Mouse (Mus musculus): ENCODE measurements at regions not wholly inside any gene's neighbourhood (a gene's known extent, or its start where the extent isn't known, plus 50 kb on each side); places are given as distances from the start of the nearest gene placed in this dataset.

GRCm38 (mm10) chr16:42681196-42681595 is 194.5 kb upstream of the Zbtb20 start:
- DNase-seq (ENCODE audit: low spot score), result no peak

DNA sequence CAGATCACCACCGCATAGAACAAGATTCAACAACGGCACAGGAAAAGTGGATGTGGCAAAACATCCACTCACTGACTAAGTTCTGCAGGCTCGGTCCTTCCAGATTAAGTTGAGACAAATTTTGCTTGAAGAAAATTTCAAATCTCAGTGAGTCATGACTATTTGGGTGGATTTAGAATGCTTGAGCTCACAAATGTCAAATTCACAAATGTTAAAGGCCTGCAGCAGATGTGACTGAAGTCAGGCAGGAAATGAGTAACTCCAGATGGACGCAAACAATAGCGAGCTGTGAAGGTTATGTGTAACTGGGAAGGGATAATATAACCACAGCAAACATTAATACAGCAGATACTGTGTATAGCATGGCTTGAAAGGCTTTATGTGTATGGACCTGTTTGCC is 198.5 kb upstream of the Zbtb20 start:
- no peak for DNase-seq (ENCODE audit: low spot score)

DNA sequence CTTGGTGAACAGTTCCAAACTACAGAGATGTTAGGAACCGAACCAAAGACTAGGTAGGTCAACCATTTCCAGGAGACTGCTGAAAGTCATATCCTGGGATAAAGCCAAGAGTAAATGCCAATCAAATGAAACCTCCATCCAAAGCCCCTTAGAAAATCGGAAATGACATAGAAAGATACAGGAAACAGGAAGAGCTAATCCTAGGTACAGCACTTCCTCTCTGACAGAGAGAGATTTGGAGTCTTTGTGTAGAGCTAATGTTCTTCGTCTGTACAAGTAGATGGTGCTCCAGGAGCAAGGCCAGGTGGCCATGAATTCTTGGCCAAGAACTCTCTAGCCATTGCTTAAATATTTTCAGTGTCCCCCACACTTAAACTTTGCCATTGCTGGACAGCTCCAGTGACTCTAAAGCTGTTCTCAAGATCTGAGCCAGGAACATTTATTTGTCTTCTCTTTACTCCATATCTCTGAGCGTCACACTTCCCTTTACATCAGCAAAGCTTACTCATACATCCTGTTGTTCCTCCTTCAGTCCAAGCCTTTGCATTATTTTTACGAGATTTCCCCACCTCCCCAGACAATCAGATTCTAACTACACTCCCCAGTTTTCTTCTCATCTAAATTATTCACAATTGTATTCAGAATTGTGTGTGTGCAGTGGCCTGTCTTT is 199.1 kb upstream of the Zbtb20 start:
- DNase-seq (ENCODE audit: low spot score), result peak; percentile 11

- no peak for DNase-seq (ENCODE audit: low spot score)
These were observed 200.7 kb upstream of the Zbtb20 start for GRCm38 (mm10) chr16:42675031-42675430.

DNA sequence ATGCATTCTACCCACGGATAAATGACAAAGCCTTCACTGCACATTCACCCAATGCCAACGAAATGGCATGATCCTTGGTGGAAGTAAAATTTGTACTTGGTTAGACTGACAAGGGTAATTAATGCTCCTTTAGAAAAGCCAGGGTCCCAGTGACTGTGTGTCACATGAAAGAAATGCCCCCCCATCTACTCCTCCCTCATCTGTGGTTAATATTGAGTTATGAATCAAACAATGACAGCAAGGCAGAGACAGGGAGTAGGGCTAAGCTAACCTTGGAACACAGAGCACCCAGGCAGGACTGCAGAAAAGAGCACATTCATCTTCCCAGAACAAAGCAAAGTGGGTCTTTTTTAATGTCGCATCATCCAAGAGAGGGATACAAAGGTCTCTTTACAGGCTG is 209.1 kb upstream of the Zbtb20 start:
- DNase-seq (ENCODE audit: low spot score), result no peak

DNA sequence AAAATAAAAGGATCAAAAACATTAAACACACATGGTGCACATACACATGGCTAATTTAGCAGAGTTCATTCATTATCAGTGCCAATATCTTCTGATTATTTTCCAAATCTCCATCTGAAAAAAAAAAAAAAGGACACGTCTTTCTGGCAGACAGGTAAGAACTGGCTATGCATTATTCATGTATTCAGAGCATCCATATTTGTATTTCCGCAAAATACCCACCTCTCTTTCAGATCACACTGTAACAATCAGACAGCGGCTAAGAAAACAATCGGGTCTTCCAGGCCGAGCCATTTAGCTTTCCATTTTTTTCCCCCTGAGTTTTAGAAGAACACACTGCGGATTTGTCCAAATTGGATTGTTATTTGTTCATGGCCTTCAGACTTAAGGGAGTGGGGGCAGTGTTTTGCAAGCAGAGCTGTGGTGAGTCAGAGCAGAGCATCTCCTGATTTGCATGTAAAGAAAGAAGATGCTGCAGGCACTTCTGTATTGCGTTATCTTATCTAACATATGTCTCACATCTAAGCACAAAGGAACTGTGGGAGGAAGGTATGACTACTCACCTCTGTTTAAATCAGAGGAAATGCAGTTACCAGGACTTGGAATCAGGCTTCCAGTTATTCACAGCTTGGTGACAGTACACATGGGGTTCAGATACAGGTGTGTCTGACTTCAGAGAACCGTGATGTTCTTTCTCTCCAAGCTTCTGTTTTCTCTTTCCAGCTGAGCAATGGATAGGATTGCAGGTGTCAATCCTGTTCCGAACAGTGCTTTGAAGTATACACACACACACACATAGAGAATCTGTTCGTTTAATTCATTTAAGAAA is 223.6 kb upstream of the Zbtb20 start:
- DNase-seq (ENCODE audit: low spot score), result no peak

DNA sequence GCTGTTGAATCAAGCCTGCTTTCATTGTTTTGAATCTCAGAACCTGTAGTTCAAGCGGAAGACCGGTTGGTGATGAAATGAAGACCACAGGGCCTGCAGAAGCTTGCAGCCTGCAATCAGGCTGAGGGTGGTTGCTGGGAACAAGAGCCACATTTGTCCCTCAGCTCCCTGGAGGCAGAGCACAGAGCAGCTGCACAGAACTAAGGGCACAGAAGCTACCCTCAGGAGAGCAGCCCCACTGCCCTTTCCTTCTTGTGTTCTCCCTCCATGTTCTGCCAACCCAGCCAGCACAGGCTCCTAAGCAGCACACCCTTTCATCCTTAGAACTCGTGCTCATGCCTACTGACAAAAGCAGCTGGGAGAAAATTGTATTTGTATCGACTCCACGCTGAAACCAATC is 225.9 kb upstream of the Zbtb20 start:
- no peak for DNase-seq (ENCODE audit: low spot score)

DNA sequence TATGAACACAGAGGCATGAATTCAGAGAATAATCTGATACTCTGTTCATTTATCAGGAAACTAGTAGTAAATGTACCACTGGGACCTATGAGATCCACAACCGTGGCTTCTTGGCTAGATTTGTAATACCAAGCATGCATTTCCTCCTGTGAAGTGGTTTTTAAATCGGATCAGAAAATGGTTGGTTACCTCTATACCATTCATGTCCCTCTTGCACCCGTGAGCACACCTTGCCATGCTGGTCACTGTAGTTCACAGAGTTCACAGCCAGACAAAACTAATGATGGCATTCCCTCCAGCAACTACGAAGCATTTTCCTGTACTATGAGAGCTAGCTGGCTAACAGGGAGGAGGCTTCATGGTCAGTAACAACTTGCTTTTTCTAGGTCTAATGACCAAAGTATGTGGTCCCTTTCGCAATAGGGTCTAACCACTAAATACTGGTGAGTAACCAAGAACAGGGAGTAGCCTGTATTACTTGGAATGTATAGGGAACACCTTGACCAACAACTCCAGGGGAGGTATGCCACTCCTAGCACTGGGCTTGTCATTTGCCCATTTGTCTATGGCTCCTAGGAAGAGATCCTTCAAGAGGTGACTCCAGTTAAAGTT is 227.0 kb upstream of the Zbtb20 start:
- DNase-seq (ENCODE audit: low spot score), result no peak

DNA sequence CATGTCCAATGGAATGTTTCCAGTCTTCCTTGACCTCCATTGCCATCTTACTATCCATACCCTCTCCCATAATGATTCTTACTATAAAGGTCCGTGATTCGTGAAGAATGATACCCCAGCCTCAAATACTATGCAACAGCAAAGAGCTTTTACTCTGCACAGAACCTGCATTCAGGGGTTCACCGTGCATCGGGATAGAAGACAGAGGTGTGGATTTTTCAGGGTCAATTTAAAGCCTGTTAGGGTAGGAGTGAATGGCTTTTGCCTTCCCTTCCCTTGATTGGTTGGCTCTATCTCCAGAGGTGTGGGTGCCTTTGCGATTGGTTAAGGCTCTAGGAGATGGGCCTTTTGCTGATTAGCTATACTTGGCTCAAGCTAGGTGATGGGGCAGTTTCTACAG is 227.9 kb upstream of the Zbtb20 start:
- DNase-seq (ENCODE audit: low spot score), result no peak

DNA sequence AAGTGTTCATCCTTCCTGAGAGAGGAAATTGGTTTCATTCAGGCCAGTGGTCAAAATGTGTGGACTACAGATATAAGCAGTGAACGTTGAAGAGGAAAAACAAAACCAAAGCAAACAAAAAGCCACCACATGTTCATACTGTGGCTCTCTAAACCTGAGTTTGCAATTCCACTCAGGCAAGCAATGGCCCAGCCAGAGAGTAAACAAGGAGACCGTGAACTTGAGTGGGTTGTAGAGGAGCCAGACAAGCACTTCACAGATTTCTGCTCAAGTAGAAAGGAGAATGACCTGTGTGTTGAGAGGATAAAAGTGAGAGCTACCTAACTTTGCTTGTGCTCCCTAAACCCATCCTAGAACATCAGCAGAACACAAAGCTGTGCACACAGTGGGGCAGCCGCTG is 239.9 kb upstream of the Zbtb20 start:
- DNase-seq (ENCODE audit: low spot score), result no peak

DNA sequence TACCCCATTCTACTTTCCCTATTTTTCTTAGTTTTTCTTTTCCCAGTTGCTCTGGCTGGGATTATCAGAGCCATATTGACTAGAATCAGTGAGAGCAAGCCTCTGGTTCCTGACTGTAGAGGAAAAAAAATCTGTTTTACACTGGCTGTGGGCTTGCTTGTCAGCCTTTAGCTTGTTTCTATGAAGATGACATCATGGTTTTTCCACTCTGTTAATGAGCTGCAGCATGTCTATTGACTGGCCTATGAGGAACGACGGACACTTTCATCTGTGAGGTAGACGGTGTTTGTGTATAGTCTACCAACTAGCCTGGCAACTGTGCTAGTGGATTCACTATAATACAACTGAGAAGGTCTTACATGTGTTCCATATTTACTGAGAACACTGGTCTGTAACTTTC is 248.0 kb upstream of the Zbtb20 start:
- no peak for DNase-seq (ENCODE audit: low spot score)

- DNase-seq (ENCODE audit: low spot score), result no peak
These were observed 259.8 kb upstream of the Zbtb20 start for GRCm38 (mm10) chr16:42615920-42616319.

DNA sequence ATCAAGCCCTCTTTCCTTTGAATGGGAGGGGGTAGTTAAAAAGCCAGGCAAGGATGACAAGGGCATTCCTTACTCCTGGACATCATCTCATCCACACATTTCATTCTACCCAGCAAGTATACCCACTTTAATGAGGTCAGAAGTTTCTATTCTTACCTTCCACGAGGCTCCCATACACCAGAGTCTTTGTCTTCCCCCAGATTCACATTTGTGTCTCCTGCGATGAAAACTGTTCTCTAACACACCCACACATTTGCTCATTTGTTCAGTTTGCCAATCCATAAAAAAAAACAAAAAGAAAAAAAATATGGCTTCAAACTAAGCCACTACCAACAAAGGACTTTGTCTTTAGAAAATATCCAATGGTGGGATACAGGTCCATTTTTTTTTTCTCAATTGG is 263.7 kb upstream of the Zbtb20 start:
- DNase-seq (ENCODE audit: low spot score), result no peak

GRCm38 (mm10) chr16:42608336-42608735 is 267.3 kb upstream of the Zbtb20 start:
- DNase-seq (ENCODE audit: low spot score), result no peak

DNA sequence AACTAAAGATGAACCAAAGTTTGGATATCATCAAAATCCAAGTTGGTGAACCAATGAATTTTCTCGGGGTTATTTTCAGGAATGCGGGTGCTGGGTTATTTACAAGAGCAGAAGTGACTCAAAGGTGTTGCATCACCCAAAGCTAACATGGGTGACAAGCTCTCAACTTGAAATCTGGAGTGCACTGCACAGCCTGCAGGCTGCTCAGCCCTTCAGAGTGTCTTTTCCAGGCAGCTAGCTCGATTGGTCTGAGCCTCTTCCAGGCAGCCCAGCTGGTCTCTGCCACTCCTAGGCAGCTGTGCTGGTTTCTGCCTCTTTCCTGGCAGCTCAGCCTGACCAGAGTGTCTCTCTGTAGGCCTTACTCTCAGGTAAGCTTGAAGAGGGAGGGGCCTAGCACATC is 251.9 kb upstream of the Gap43 start:
- no peak for DNase-seq (ENCODE audit: low spot score)

- no peak for DNase-seq (ENCODE audit: low spot score)
These were observed 251.1 kb upstream of the Gap43 start for GRCm38 (mm10) chr16:42591530-42591929.

DNA sequence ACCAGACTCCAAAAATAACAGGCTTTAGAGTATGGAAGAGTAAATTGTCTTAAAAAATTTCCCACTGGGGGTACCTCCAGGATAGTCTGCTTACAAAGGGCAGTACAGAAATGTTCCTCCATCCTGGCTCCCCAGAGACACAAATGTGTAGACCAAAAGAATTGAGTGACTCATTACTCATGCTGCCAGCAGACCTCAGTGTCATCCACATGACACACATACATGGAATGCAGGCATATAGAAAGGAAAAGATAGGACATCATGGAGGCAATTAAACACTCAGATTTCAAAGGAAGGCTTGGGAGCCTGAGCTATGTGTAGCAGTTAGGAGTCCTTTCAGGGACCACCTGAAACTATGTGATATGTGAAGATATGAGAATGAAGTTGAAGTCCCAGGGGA is 245.7 kb upstream of the Gap43 start:
- DNase-seq (ENCODE audit: low spot score), result no peak

DNA sequence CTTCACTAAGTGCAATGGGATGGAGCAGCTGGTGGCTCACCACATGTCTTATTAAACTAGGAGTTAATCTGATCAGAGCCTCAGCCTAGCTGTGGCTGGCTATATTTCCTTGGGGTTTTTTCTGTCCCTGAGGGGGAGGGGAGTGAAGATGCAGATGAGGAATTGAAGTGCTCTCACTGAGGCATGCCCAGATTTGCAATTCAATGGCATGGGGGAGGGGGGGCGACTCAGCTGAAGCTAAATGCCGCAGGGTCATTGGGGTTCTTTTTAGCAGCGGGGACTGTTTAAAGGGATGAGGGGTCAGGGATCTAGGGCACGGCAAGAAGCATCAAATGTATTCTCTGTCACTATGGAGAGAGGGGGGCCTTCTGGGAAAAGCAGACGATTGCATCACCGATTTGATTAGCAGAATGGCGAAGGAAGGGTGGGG is 235.1 kb upstream of the Gap43 start:
- DNase-seq (ENCODE audit: low spot score), result no peak

DNA sequence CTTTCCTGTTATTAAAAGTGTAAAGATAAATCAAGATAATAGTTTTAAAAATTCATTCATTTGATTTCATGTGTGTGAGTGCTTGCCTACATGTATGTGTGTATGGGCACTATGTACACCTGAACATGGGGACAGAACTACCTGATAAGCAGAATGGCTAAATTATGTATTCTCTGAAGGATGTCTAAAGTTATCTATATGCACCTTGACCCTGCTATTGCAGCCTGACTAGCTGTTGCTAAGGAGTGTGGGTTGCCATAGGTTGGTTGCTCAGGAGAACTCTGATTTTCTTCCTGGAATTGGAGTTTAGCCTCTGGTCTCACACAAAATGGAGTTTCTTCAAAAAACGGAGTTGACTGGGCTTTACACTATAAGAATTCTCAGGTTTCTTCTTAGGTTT is 234.5 kb upstream of the Gap43 start:
- no peak for DNase-seq (ENCODE audit: low spot score)

GRCm38 (mm10) chr16:42570246-42570996 is 230.0 kb upstream of the Gap43 start:
- no peak for DNase-seq (ENCODE audit: low spot score)

DNA sequence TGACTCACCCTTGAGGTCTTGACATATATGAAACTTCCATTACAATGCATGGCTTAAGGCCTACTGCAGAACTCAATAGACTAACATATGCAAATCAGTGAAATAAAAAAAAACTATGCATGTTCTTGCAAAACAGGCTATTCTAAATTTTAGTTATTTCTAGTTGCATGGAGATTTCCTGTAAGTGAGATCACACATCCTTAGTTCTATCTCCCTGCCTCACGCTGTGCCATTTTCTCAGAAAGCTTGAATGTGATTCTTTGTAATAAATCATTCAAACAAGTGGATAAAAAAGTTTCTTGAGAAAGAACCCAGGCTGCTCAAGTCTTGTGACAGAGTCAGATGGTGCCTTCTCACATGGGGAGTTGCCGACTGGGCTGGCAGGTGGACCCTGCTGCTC is 228.9 kb upstream of the Gap43 start:
- DNase-seq (ENCODE audit: low spot score), result no peak

GRCm38 (mm10) chr16:42549591-42549990 is 209.1 kb upstream of the Gap43 start:
- no peak for DNase-seq (ENCODE audit: low spot score)

All from heart, adult 8-10 months (tissue).